Mouse (Mus musculus): ENCODE results near the gene Rps6ka5.

DNA sequence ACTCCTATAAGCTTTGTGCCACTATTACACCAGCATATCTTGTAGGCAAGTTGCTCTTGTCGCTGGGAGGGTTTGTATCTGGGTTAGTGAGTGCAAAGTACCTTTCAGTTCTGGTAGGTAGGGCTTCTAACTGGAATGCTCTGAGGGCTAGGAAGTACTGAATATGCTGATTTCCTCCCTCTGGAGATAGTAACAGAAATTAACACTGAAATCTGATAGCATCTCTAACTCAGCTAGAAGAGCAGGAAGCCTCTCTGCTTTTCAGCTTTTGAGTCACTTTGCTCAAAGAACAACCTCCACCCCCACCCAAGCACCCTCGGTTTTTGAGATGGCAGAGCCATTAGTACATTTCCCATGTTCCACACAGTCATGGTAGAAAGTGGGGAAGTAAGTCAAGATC is 15.7 kb upstream of the Rps6ka5 start:
- TF ChIP-seq CTCF (IDR thresholded peaks at IDR 0.05; ENCODE audit: extremely low read depth, insufficient read depth, insufficient read length, insufficient replicate concordance) (no peak), POLR2A (IDR thresholded peaks at IDR 0.05; ENCODE audit: low read depth, low read length) (no peak)
